Mouse (Mus musculus) intestine, postnatal 0 days (tissue): Measurements from ENCODE around the gene Gm5565. TPM values are rescaled to one million over a fixed set of nuclear protein-coding genes. Genes with fewer than 3 reads are reported as not detected.
"Not testable (repeated sequence)": the region's sequence is repeated elsewhere in the genome, so short reads cannot be mapped to it uniquely, and the experiment has no call there.

Experiments
- ATAC-seq: fragments of 200-750 bp; cut with Nextera tagmentation; 2 replicates; pipeline ENCODE4 v1.8.0; 2017; ENCODE audit warnings: mild to moderate bottlenecking, moderate TSS enrichment, moderate library complexity
- H3K27ac ChIP-seq: fragments of 300-500 bp; sonication (generic); 2 replicates; pipeline ENCODE4 v1.5.1; 2014; ENCODE audit warnings: mild to moderate bottlenecking, low read depth, low read length, moderate library complexity
- H3K27me3 ChIP-seq: fragments of 300-500 bp; sonication (generic); replicated peaks from 2 replicates; pipeline ENCODE4 v1.6.1; 2014; ENCODE audit warnings: low read length, mixed read lengths; ENCODE audit not compliant: control insufficient read depth, insufficient read depth
- H3K36me3 ChIP-seq: fragments of 300-500 bp; sonication (generic); 2 replicates; pipeline ENCODE4 v1.6.1; 2014; ENCODE audit warnings: mild to moderate bottlenecking, moderate library complexity; ENCODE audit not compliant: control insufficient read depth, insufficient read depth
- H3K4me1 ChIP-seq: fragments of 300-500 bp; sonication (generic); replicated peaks from 2 replicates; pipeline ENCODE4 v1.6.1; 2014; ENCODE audit warnings: antibody characterized with exemption, low read length, mixed read lengths; ENCODE audit not compliant: control insufficient read depth, insufficient read depth
- H3K4me2 ChIP-seq: fragments of 300-500 bp; sonication (generic); replicated peaks from 2 replicates; pipeline ENCODE4 v1.6.1; 2014; ENCODE audit warnings: low read depth, mild to moderate bottlenecking, moderate library complexity
- H3K4me3 ChIP-seq: fragments of 300-500 bp; sonication (generic); 2 replicates; pipeline ENCODE4 v1.5.1; 2014; ENCODE audit warnings: low read depth, low read length
- H3K9ac ChIP-seq: fragments of 300-500 bp; sonication (generic); 2 replicates; pipeline ENCODE4 v1.6.1; 2014; ENCODE audit warnings: mild to moderate bottlenecking, low read depth, low read length
- H3K9me3 ChIP-seq: fragments of 300-500 bp; sonication (generic); 2 replicates; pipeline ENCODE4 v1.6.1; 2016; ENCODE audit warnings: mixed run types; ENCODE audit not compliant: control insufficient read depth
- CTCF ChIP-seq: sonication (generic); IDR thresholded peaks from 2 replicates; pipeline ENCODE4 v1.5.1; 2016; ENCODE audit warnings: low read depth, mild to moderate bottlenecking, control low read depth, antibody characterized with exemption, moderate library complexity
- WGBS: fragments of 180-500 bp; shearing (Covaris S2); extraction: QIAGEN DNeasy Blood & Tissue Kit; methylation state at CpG from one replicate; pipeline ENCODE4 v1.1.7; 2014; 5-methylcytosine and 5-hydroxymethylcytosine counted together
- polyA plus RNA-seq: library from polyadenylated mRNA; unstranded; fragments of >200 nt; fragmentation: Nextera tagmentation; extraction: Ambion mirVana; gene quantifications from 2 replicates; pipeline ENCODE4 v1.2.1, GENCODE M21; 2015

Gene Gm5565
- not detected in 2 replicates for polyA plus RNA-seq

GRCm38 (mm10) chr5:146160439-146160838 lies at the start of gene Gm5565:
Gene Gm5565, minus strand, starts transcription at chr5:146160539.
- ATAC-seq, H3K27ac ChIP-seq, H3K9ac ChIP-seq, H3K27me3 ChIP-seq, H3K9me3 ChIP-seq, H3K4me3 ChIP-seq, H3K4me2 ChIP-seq, H3K36me3 ChIP-seq, H3K4me1 ChIP-seq: not testable (repeated sequence)
- WGBS, result 92% methylated on average over 3 of the region's 3 CpGs

- TF ChIP-seq CTCF, result no peak
- H3K4me1 ChIP-seq, result no peaks in the 10 kb centered on the region
- no peaks in the 10 kb centered on the region for H3K9me3 ChIP-seq
- no peaks in the 10 kb centered on the region for H3K27me3 ChIP-seq
- no peak overlapping the region for H3K4me2 ChIP-seq
- ATAC-seq, result peak; percentile 66
- H3K36me3 ChIP-seq, result peaks cover 72% of the 10 kb centered on the region
- H3K4me3 ChIP-seq, result no peak overlapping the region
- H3K9ac ChIP-seq, result no peak overlapping the region
- peak overlapping the region; percentile 46 for H3K27ac ChIP-seq
- WGBS, result 67% methylated on average over 5 of the region's 5 CpGs
Measured at GRCm38 (mm10) chr5:146205537-146205936, 45.2 kb upstream of the Gm5565 start.

- H3K4me3 ChIP-seq, result no peak overlapping the region
- H3K4me1 ChIP-seq, result no peaks in the 10 kb centered on the region
- H3K27me3 ChIP-seq, result no peaks in the 10 kb centered on the region
- 79% methylated on average over 2 of the region's 2 CpGs for WGBS
- H3K9ac ChIP-seq, result no peak overlapping the region
- no peak overlapping the region for H3K27ac ChIP-seq
- H3K36me3 ChIP-seq, result peaks cover 61% of the 10 kb centered on the region
- no peak for TF ChIP-seq CTCF
- H3K9me3 ChIP-seq, result no peaks in the 10 kb centered on the region
- H3K4me2 ChIP-seq, result no peak overlapping the region
- ATAC-seq, result no peak
Measured at GRCm38 (mm10) chr5:146203921-146204320, 43.6 kb upstream of the Gm5565 start.

- peaks cover 29% of the 10 kb centered on the region for H3K36me3 ChIP-seq
- H3K4me2 ChIP-seq, result no peak overlapping the region
- H3K4me3 ChIP-seq, result no peak overlapping the region
- no peaks in the 10 kb centered on the region for H3K9me3 ChIP-seq
- H3K27me3 ChIP-seq, result no peaks in the 10 kb centered on the region
- no peak overlapping the region for H3K27ac ChIP-seq
- 98% methylated on average over 6 of the region's 6 CpGs for WGBS
- no peaks in the 10 kb centered on the region for H3K4me1 ChIP-seq
- no peak overlapping the region for H3K9ac ChIP-seq
- TF ChIP-seq CTCF, result peak; percentile 39; the same call in 1 of the 2 replicates
- no peak for ATAC-seq
Measured at GRCm38 (mm10) chr5:146200580-146200979, 40.2 kb upstream of the Gm5565 start.

- ATAC-seq, result no peak
- Histone ChIP-seq H3K4me2 (no peak overlapping the region), H3K4me1 (no peaks in the 10 kb centered on the region), H3K9me3 (no peaks in the 10 kb centered on the region), H3K9ac (no peak overlapping the region), H3K27me3 (no peaks in the 10 kb centered on the region), H3K4me3 (no peak overlapping the region), H3K27ac (no peak overlapping the region), H3K36me3 (peaks cover 20% of the 10 kb centered on the region)
- peak; percentile 39; the same call in 1 of the 2 replicates for TF ChIP-seq CTCF
- WGBS, result 82% methylated on average over 2 of the region's 2 CpGs
Measured at GRCm38 (mm10) chr5:146199540-146199939, 39.2 kb upstream of the Gm5565 start.

DNA sequence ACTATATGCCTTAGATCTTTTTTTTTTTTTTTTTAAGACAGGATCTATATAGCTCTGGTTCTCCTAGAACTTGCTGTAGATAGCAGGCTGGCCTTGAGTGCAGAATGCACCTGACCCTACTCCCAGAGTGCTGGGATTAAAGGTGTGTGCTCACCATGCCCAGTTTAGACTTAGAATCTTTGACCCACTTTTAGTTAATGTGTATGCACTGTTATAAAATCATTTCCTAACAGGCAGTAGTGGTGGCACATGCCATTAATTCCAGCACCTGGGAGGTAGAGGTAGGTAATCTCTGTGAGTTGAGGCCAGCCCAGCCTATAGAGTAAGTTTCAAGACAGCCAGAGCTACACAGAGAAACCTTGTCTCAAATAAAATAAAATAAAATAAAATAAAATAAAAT lies 38.7 kb upstream of the Gm5565 start:
- no peak overlapping the region for H3K9ac ChIP-seq
- no peaks in the 10 kb centered on the region for H3K4me1 ChIP-seq
- no peak for TF ChIP-seq CTCF

DNA sequence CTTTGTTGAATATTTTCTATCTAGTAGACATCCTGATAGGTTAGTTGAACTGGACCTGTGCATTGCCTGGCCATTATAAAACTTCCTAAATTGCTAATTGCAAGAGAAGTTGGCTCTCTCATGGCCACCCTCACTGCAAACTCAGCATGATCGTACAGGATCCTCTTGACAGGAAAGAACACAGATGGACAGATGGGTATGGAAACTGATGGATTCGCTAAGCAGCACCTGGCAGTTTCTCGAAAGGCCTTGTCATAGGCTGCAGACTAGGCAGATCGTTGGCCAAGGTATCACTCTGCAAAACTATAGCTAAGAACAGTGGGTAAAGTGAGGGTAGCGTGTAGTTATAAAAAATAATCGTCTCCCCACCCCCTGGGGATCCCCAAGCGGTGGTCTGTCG lies 33.0 kb upstream of the Gm5565 start:
- H3K4me2 ChIP-seq, result no peak overlapping the region
- no peak overlapping the region for H3K27ac ChIP-seq
- no peaks in the 10 kb centered on the region for H3K4me1 ChIP-seq
- no peaks in the 10 kb centered on the region for H3K36me3 ChIP-seq
- TF ChIP-seq CTCF, result no peak
- no peaks in the 10 kb centered on the region for H3K27me3 ChIP-seq
- no peaks in the 10 kb centered on the region for H3K9me3 ChIP-seq
- WGBS, result 80% methylated on average over 8 of the region's 8 CpGs
- no peak overlapping the region for H3K4me3 ChIP-seq
- no peak overlapping the region for H3K9ac ChIP-seq
- ATAC-seq, result no peak

More for the DNA sequence above, 38.7 kb upstream of the Gm5565 start:
- peaks cover 15% of the 10 kb centered on the region; the same call in 1 of the 2 replicates for H3K36me3 ChIP-seq
- no peaks in the 10 kb centered on the region for H3K9me3 ChIP-seq
- H3K4me3 ChIP-seq, result no peak overlapping the region
- ATAC-seq, result 0 out of 2 replicates have a peak, but pooled peaks have one; percentile 60
- no peaks in the 10 kb centered on the region for H3K27me3 ChIP-seq
- no peak overlapping the region for H3K4me2 ChIP-seq
- no peak overlapping the region for H3K27ac ChIP-seq
